Mouse (Mus musculus): ENCODE results near the gene Hoxd13.

GRCm38 (mm10) chr2:74675666-74676282 is 7.7 kb downstream of the Hoxd13 start:
- TF ChIP-seq MAX (IDR thresholded peaks at IDR 0.05; ENCODE audit: low read depth) = no peak
- TF ChIP-seq TCF12 (IDR thresholded peaks at IDR 0.05; ENCODE audit: insufficient read depth, poor library complexity, severe bottlenecking) = no peak
